Mouse (Mus musculus): ENCODE measurements at regions not wholly inside any gene's neighbourhood (a gene's known extent, or its start where the extent isn't known, plus 50 kb on each side); places are given as distances from the start of the nearest gene placed in this dataset.

GRCm38 (mm10) chr4:131590136-131590535 is 248.0 kb downstream of the Ptpru start:
- DNase-seq (ENCODE audit: low spot score) = no peak

GRCm38 (mm10) chr4:131591456-131591855 is 246.6 kb downstream of the Ptpru start:
- DNase-seq (ENCODE audit: low spot score) = no peak

GRCm38 (mm10) chr4:131597996-131598395 is 240.1 kb downstream of the Ptpru start:
- DNase-seq (ENCODE audit: low spot score) = no peak

GRCm38 (mm10) chr4:131614434-131614833 is 223.7 kb downstream of the Ptpru start:
- no peak for DNase-seq (ENCODE audit: low spot score)

GRCm38 (mm10) chr4:131615587-131615986 is 222.5 kb downstream of the Ptpru start:
- no peak for DNase-seq (ENCODE audit: low spot score)

- no peak for DNase-seq (ENCODE audit: low spot score)
These were observed 200.0 kb downstream of the Ptpru start for GRCm38 (mm10) chr4:131638105-131638504.

GRCm38 (mm10) chr4:131656034-131656433 is 182.1 kb downstream of the Ptpru start:
- peak; percentile 48 for DNase-seq (ENCODE audit: low spot score)

- peak; percentile 64 for DNase-seq (ENCODE audit: low spot score)
These were observed 180.2 kb downstream of the Ptpru start for GRCm38 (mm10) chr4:131657922-131658321.

- DNase-seq (ENCODE audit: low spot score) = no peak
These were observed 177.2 kb downstream of the Ptpru start for GRCm38 (mm10) chr4:131660931-131661330.

- no peak for DNase-seq (ENCODE audit: low spot score)
These were observed 166.1 kb downstream of the Ptpru start for GRCm38 (mm10) chr4:131671784-131672515.

- no peak for DNase-seq (ENCODE audit: low spot score)
These were observed 160.1 kb downstream of the Ptpru start for GRCm38 (mm10) chr4:131677966-131678365.

- no peak for DNase-seq (ENCODE audit: low spot score)
These were observed 154.9 kb downstream of the Ptpru start for GRCm38 (mm10) chr4:131683176-131683575.

GRCm38 (mm10) chr4:131685544-131685943 is 152.5 kb downstream of the Ptpru start:
- DNase-seq (ENCODE audit: low spot score) = no peak

GRCm38 (mm10) chr4:131694232-131694631 is 143.9 kb downstream of the Ptpru start:
- peak; percentile 90 for DNase-seq (ENCODE audit: low spot score)

- DNase-seq (ENCODE audit: low spot score) = no peak
These were observed 141.9 kb downstream of the Ptpru start for GRCm38 (mm10) chr4:131695941-131696912.
